Mouse (Mus musculus): ENCODE data around the gene Zfp871.

The Zfp871 gene

GRCm38 (mm10) chr17:32808921-32809320 is 20.8 kb upstream of the Zfp871 start:
- H3K4me1 ChIP-seq (replicated peaks; ENCODE audit: low read depth, low read length), result peaks cover 34% of the 10 kb centered on the region
- no peaks in the 10 kb centered on the region for H3K27me3 ChIP-seq (ENCODE audit: insufficient read depth, low read length)
- peak overlapping the region; percentile 87 for H3K4me3 ChIP-seq (replicated peaks; ENCODE audit: low read length)
- no peaks in the 10 kb centered on the region for H3K9me3 ChIP-seq (ENCODE audit: low read length)
- no peaks in the 10 kb centered on the region for H3K36me3 ChIP-seq (ENCODE audit: insufficient read depth, low read length)
- no peak for TF ChIP-seq NANOG (IDR thresholded peaks at IDR 0.05; ENCODE audit: borderline replicate concordance, low read length)
- no peak for TF ChIP-seq CTCF (conservative IDR thresholded peaks at IDR 0.05; ENCODE audit: low read length)
- TF ChIP-seq POU5F1 (IDR thresholded peaks at IDR 0.05; ENCODE audit: borderline replicate concordance, low read length), result no peak

GRCm38 (mm10) chr17:32789244-32789643 is 1.2 kb upstream of the Zfp871 start:
- TF ChIP-seq POU5F1 (IDR thresholded peaks at IDR 0.05; ENCODE audit: borderline replicate concordance, low read length), result no peak
- no peak for TF ChIP-seq NANOG (IDR thresholded peaks at IDR 0.05; ENCODE audit: borderline replicate concordance, low read length)
- TF ChIP-seq CTCF (conservative IDR thresholded peaks at IDR 0.05; ENCODE audit: low read length), result no peak
- peak overlapping the region; percentile 95; the same call in 1 of the 2 replicates for H3K4me3 ChIP-seq (replicated peaks; ENCODE audit: low read length)

GRCm38 (mm10) chr17:32788576-32788975 is 489 bp upstream of the Zfp871 start:
- Histone ChIP-seq H3K27me3 (ENCODE audit: insufficient read depth, low read length) (no peaks in the 10 kb centered on the region), H3K4me1 (replicated peaks; ENCODE audit: low read depth, low read length) (peaks cover 43% of the 10 kb centered on the region)
- TF ChIP-seq CTCF (conservative IDR thresholded peaks at IDR 0.05; ENCODE audit: low read length) (no peak), NANOG (IDR thresholded peaks at IDR 0.05; ENCODE audit: borderline replicate concordance, low read length) (no peak), POU5F1 (IDR thresholded peaks at IDR 0.05; ENCODE audit: borderline replicate concordance, low read length) (no peak)

More at GRCm38 (mm10) chr17:32789244-32789643, 1.2 kb upstream of the Zfp871 start:
- H3K9me3 ChIP-seq (ENCODE audit: low read length), result peaks cover 6% of the 10 kb centered on the region; the same call in 1 of the 2 replicates
- peaks cover 38% of the 10 kb centered on the region for H3K4me1 ChIP-seq (replicated peaks; ENCODE audit: low read depth, low read length)
- peaks cover 24% of the 10 kb centered on the region for H3K36me3 ChIP-seq (ENCODE audit: insufficient read depth, low read length)
- no peaks in the 10 kb centered on the region for H3K27me3 ChIP-seq (ENCODE audit: insufficient read depth, low read length)

GRCm38 (mm10) chr17:32787436-32788093 is 522 bp downstream of the Zfp871 start:
- no peaks in the 10 kb centered on the region for H3K27me3 ChIP-seq (ENCODE audit: insufficient read depth, low read length)
- peaks cover 41% of the 10 kb centered on the region for H3K36me3 ChIP-seq (ENCODE audit: insufficient read depth, low read length)
- peak overlapping the region; percentile 95 for H3K4me3 ChIP-seq (replicated peaks; ENCODE audit: low read length)
- no peak for TF ChIP-seq POU5F1 (IDR thresholded peaks at IDR 0.05; ENCODE audit: borderline replicate concordance, low read length)
- no peak for TF ChIP-seq NANOG (IDR thresholded peaks at IDR 0.05; ENCODE audit: borderline replicate concordance, low read length)
- no peak for TF ChIP-seq CTCF (conservative IDR thresholded peaks at IDR 0.05; ENCODE audit: low read length)
- H3K9me3 ChIP-seq (ENCODE audit: low read length), result no peaks in the 10 kb centered on the region
- H3K4me1 ChIP-seq (replicated peaks; ENCODE audit: low read depth, low read length), result peaks cover 46% of the 10 kb centered on the region

More at GRCm38 (mm10) chr17:32788576-32788975, 489 bp upstream of the Zfp871 start:
- peak overlapping the region; percentile 95 for H3K4me3 ChIP-seq (replicated peaks; ENCODE audit: low read length)
- H3K9me3 ChIP-seq (ENCODE audit: low read length), result peaks cover 2% of the 10 kb centered on the region; the same call in 1 of the 2 replicates
- peaks cover 31% of the 10 kb centered on the region for H3K36me3 ChIP-seq (ENCODE audit: insufficient read depth, low read length)

- TF ChIP-seq POU5F1 (IDR thresholded peaks at IDR 0.05; ENCODE audit: borderline replicate concordance, low read length) (no peak), NANOG (IDR thresholded peaks at IDR 0.05; ENCODE audit: borderline replicate concordance, low read length) (no peak), CTCF (conservative IDR thresholded peaks at IDR 0.05; ENCODE audit: low read length) (no peak)
- H3K4me1 ChIP-seq (replicated peaks; ENCODE audit: low read depth, low read length), result peaks cover 46% of the 10 kb centered on the region
- no peaks in the 10 kb centered on the region for H3K27me3 ChIP-seq (ENCODE audit: insufficient read depth, low read length)
- peaks cover 42% of the 10 kb centered on the region for H3K36me3 ChIP-seq (ENCODE audit: insufficient read depth, low read length)
- H3K9me3 ChIP-seq (ENCODE audit: low read length), result no peaks in the 10 kb centered on the region
- peak overlapping the region; percentile 95 for H3K4me3 ChIP-seq (replicated peaks; ENCODE audit: low read length)
Measured at GRCm38 (mm10) chr17:32786944-32787343, 1.1 kb downstream of the Zfp871 start.

- Histone ChIP-seq H3K4me1 (replicated peaks; ENCODE audit: low read depth, low read length) (peaks cover 46% of the 10 kb centered on the region), H3K4me3 (replicated peaks; ENCODE audit: low read length) (no peak overlapping the region), H3K36me3 (ENCODE audit: insufficient read depth, low read length) (peaks cover 51% of the 10 kb centered on the region), H3K27me3 (ENCODE audit: insufficient read depth, low read length) (no peaks in the 10 kb centered on the region), H3K9me3 (ENCODE audit: low read length) (no peaks in the 10 kb centered on the region)
- TF ChIP-seq POU5F1 (IDR thresholded peaks at IDR 0.05; ENCODE audit: borderline replicate concordance, low read length) (no peak), CTCF (conservative IDR thresholded peaks at IDR 0.05; ENCODE audit: low read length) (no peak), NANOG (IDR thresholded peaks at IDR 0.05; ENCODE audit: borderline replicate concordance, low read length) (no peak)
Measured at GRCm38 (mm10) chr17:32785656-32786055, 2.4 kb downstream of the Zfp871 start.

GRCm38 (mm10) chr17:32777564-32777963 is 10.5 kb downstream of the Zfp871 start:
- H3K9me3 ChIP-seq (ENCODE audit: low read length), result no peaks in the 10 kb centered on the region
- H3K36me3 ChIP-seq (ENCODE audit: insufficient read depth, low read length), result peaks cover 87% of the 10 kb centered on the region
- H3K4me3 ChIP-seq (replicated peaks; ENCODE audit: low read length), result no peak overlapping the region
- TF ChIP-seq NANOG (IDR thresholded peaks at IDR 0.05; ENCODE audit: borderline replicate concordance, low read length) (no peak), CTCF (conservative IDR thresholded peaks at IDR 0.05; ENCODE audit: low read length) (no peak), POU5F1 (IDR thresholded peaks at IDR 0.05; ENCODE audit: borderline replicate concordance, low read length) (no peak)
- peaks cover 24% of the 10 kb centered on the region; the same call in 1 of the 2 replicates for H3K4me1 ChIP-seq (replicated peaks; ENCODE audit: low read depth, low read length)
- H3K27me3 ChIP-seq (ENCODE audit: insufficient read depth, low read length), result no peaks in the 10 kb centered on the region

- Histone ChIP-seq H3K4me3 (replicated peaks; ENCODE audit: low read length) (no peak overlapping the region), H3K9me3 (ENCODE audit: low read length) (no peaks in the 10 kb centered on the region), H3K36me3 (ENCODE audit: insufficient read depth, low read length) (peaks cover 95% of the 10 kb centered on the region), H3K27me3 (ENCODE audit: insufficient read depth, low read length) (no peaks in the 10 kb centered on the region), H3K4me1 (replicated peaks; ENCODE audit: low read depth, low read length) (peaks cover 30% of the 10 kb centered on the region)
- TF ChIP-seq CTCF (conservative IDR thresholded peaks at IDR 0.05; ENCODE audit: low read length) (peak; percentile 41), NANOG (IDR thresholded peaks at IDR 0.05; ENCODE audit: borderline replicate concordance, low read length) (no peak), POU5F1 (IDR thresholded peaks at IDR 0.05; ENCODE audit: borderline replicate concordance, low read length) (no peak)
Measured at GRCm38 (mm10) chr17:32771213-32771612, 16.9 kb downstream of the Zfp871 start.

All from E14TG2a.4 (cell line).